Mouse (Mus musculus) embryonic facial prominence, embryonic 10.5 days (tissue): Measurements from ENCODE around the gene Sparcl1. TPM values are rescaled to one million over a fixed set of nuclear protein-coding genes. Genes with fewer than 3 reads are reported as not detected.

Source experiments
- DNase-seq: peaks from one replicate; pipeline ENCODE4 v3.0.0-alpha.2; 2017; ENCODE audit warnings: low spot score
- H3K27ac ChIP-seq: fragments of 300-500 bp; sonication (generic); replicated peaks from 2 replicates; pipeline ENCODE4 v1.5.1; 2016; ENCODE audit warnings: mild to moderate bottlenecking
- H3K27me3 ChIP-seq: fragments of 300-500 bp; sonication (generic); replicated peaks from 2 replicates; pipeline ENCODE4 v1.6.1; 2016; ENCODE audit warnings: low read depth, mild to moderate bottlenecking; ENCODE audit not compliant: poor library complexity, severe bottlenecking
- H3K36me3 ChIP-seq: fragments of 300-500 bp; sonication (generic); replicated peaks from 2 replicates; pipeline ENCODE4 v1.6.1; 2016; ENCODE audit warnings: mild to moderate bottlenecking, moderate library complexity
- H3K4me1 ChIP-seq: fragments of 300-500 bp; sonication (generic); 2 replicates; pipeline ENCODE4 v1.6.1; 2016
- H3K4me3 ChIP-seq: fragments of 300-500 bp; sonication (generic); 2 replicates; pipeline ENCODE4 v1.5.1; 2016; ENCODE audit warnings: mild to moderate bottlenecking, moderate library complexity
- H3K9me3 ChIP-seq: fragments of 300-500 bp; sonication (generic); 2 replicates; pipeline ENCODE4 v1.6.1; 2016; ENCODE audit warnings: mild to moderate bottlenecking
- WGBS: fragments of 180-500 bp; shearing (Covaris S2); methylation state at CpG from one replicate; pipeline ENCODE4 v1.1.7; 2016; 5-methylcytosine and 5-hydroxymethylcytosine counted together
- polyA plus RNA-seq: library from polyadenylated mRNA; unstranded; fragments of >200 nt; fragmentation: Nextera tagmentation; extraction: Ambion mirVana; gene quantifications from 2 replicates; pipeline ENCODE4 v1.2.1, GENCODE M21; 2016

The Sparcl1 gene
- polyA plus RNA-seq, 1 experiment from 2014 or later, result 28.3 TPM

DNA sequence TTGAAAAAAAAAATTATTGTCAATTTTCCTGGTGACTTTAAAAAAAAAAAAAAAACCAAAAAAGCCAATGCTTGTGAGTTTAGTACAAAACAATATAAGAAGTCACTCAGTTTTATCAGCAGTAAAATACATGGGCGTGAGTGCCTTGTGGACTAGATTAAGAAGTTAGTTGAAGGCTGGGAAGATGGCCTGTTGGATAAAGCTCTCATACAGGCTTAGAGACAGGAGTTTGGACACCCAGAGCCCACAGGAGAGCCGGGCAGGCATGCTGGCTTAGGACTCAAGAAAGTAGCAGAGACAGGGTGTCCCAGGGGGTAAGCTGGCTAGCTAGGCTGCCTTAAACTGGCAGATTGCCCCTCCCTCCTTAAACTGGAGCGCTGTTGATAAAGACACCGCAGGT, 58.6 kb downstream of the Sparcl1 start:
- H3K9me3 ChIP-seq, result no peaks in the 10 kb centered on the region
- no peaks in the 10 kb centered on the region for H3K27me3 ChIP-seq
- H3K36me3 ChIP-seq, result peaks cover 64% of the 10 kb centered on the region
- no peak for DNase-seq
- no peaks in the 10 kb centered on the region for H3K4me1 ChIP-seq
- WGBS, result 90% methylated on average over 4 of the region's 4 CpGs
- H3K4me3 ChIP-seq, result no peak overlapping the region
- H3K27ac ChIP-seq, result no peak overlapping the region

DNA sequence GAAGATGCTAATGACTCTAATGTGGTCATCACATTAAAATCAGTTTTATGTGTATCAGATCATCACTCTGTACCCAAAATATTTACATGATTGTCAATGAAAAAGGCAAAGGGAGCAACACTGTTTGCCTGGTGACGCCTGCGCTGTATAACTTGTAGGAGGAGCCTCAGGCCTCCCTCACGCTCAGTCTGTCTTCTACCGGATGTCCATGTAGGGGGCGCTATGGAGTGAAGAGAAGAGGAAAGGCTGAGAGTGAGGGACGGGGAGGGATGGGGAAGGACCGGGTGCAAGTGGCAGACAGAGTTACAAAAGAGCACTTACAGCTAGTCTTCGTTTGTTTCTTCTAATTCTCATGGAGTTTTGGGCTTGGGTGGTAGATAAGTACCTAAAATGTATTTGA, 60.6 kb downstream of the Sparcl1 start:
- DNase-seq, result peak; percentile 41
- no peak overlapping the region for H3K27ac ChIP-seq
- H3K27me3 ChIP-seq, result no peaks in the 10 kb centered on the region
- H3K9me3 ChIP-seq, result no peaks in the 10 kb centered on the region
- H3K36me3 ChIP-seq, result peaks cover 45% of the 10 kb centered on the region
- peaks cover 5% of the 10 kb centered on the region for H3K4me1 ChIP-seq
- 58% methylated on average over 8 of the region's 8 CpGs for WGBS
- H3K4me3 ChIP-seq, result no peak overlapping the region

DNA sequence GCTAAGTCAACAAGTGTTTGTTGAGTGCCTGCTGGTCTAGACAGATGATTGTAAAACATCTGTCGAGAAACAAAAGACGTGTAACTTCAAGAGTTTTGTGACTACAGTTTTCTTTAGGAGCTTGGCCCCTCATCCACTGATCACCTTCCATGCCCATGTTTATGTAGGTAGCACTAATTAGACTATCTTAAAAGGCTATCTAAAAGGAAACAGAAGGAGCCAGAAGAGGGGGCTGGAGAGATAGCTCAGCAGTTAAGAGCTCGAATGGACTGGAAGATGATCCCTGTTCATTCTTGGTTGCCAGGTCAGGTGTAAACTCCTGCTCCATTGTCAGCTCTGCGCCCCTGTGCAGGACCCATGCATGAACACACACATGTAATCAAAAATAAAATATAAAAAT, 65.4 kb downstream of the Sparcl1 start:
- Histone ChIP-seq H3K9me3 (no peaks in the 10 kb centered on the region), H3K36me3 (peaks cover 29% of the 10 kb centered on the region), H3K4me1 (peaks cover 19% of the 10 kb centered on the region), H3K4me3 (peak overlapping the region; percentile 82), H3K27ac (0 out of 2 replicates have a peak overlapping the region, but pooled peaks have one; percentile 7), H3K27me3 (no peaks in the 10 kb centered on the region)
- DNase-seq, result no peak
- 49% methylated on average over 4 of the region's 4 CpGs for WGBS

DNA sequence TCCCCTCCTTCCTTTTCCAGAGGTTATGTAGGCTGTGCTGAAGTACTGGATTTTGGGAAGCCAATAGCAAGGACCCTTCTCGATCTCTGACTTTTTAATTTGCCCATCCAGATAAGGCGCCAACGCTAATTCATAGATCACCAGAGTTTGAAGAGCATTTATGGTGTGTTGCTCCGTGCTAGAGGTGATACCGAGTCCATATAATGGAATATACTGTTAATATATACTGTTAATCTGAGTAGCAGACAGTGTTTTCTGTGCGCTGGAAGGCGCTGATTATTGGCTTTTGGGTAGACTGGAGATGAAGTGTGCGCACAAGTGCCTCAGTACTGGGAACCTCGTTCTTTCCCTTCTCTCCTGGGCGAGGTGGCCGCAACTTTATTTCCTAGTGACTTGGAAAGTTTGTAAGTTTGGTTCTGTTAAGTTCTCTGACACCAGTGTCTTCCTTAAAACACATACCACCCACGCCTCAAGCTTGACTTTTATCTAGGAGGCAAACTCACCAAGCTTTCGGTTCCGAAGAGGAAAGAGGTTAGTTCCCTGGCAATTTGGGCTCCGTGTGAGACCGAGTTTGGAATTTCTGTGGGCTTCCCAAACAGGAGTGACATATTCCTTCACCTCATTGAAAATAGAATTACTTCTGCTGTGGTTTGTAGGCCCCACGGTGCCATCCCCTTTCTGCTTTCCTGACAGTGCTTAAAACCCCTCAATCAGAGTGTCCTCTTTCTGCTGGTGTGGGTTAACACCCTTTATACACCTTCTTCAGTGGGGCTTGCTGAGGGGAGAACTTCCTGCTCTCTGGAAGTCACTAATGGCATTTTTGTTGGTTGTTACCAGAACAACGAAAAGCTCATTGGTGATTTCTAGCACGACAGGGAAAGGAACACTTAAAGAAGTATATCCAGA, 66.1 kb downstream of the Sparcl1 start:
- H3K27ac ChIP-seq, result peak overlapping the region; percentile 93
- peaks cover 23% of the 10 kb centered on the region for H3K36me3 ChIP-seq
- peak; percentile 18 for DNase-seq
- no peaks in the 10 kb centered on the region for H3K9me3 ChIP-seq
- H3K4me3 ChIP-seq, result peak overlapping the region; percentile 82
- 9% methylated on average over 19 of the region's 19 CpGs for WGBS
- H3K27me3 ChIP-seq, result no peaks in the 10 kb centered on the region
- peaks cover 19% of the 10 kb centered on the region for H3K4me1 ChIP-seq

DNA sequence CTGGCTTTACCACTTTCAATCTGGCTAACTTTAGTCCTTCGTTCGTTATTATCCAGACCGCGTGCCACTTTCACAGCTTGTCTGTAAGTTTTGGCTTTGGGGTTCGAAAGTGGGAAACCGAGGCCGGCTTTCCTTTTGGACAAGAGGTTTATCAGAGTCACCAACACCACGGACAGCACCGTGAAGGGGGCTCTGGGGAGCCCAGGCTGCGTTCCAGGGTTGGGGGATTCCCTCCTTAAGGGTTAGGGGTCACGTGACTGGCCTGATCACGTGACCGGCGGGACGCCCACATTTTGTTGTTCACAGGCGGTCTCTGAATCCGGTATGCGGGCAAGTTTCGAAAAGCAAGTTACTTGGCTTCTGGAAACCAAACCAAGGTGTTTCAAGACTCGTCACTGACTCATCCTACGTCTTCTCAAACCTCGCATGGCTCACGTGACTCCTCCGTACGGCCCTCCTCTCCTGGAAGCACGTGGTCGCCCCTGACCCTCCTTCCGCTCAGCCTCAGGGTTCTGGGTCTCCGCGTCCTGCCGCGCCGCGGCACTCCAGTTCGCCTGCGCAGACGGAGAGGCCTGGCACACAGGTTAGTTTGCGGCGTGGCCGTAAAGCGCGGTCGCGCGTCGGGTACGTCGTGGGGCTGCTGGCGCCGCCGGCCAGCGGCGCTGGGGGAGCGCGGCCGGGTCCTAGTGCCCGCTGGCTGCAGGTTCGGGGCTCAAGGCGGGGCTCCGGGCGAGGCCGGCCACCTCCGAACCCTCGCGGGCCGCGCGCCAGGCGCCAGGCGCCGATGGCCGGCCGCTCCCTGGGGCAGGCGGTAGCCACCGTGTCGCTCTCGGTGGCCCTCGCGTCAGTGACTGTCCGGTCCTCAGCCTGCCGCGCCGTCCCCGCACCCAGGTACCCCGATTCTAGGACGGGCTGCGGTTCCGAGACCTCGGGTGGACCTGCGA, 67.0 kb downstream of the Sparcl1 start, which contains the start of gene Nudt9:
Nudt9 (plus strand) TSS at position 51 of the 944 bp plus-strand sequence.
- Histone ChIP-seq H3K4me1 (peaks cover 19% of the 10 kb centered on the region), H3K36me3 (peaks cover 14% of the 10 kb centered on the region), H3K27ac (peak within 1 kb of the TSS; percentile 93), H3K27me3 (no peaks in the 10 kb centered on the region), H3K9me3 (no peaks in the 10 kb centered on the region), H3K4me3 (peak within 1 kb of the TSS; percentile 82)
- DNase-seq, result peak; percentile 99
- WGBS, result 5% methylated on average over 90 of the region's 90 CpGs

DNA sequence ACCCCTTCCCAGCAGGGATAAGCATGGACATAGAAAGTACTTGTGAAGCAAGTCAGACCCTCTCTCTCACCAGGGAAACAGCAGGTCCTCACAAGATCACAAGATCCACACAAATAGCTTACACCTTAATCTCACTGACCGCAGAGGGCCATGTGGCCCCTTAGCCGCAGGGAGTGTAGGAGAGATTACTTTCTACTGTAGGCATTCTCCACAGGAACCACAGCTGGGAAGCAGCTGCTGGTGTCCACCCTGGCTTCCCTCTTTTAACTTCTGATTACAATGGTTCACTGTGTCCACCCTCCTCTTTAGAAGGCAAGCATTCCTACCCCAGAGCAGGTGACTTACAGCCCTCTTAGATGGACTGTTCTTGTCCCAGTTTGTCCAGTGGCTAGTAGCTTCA, 69.8 kb downstream of the Sparcl1 start:
- no peak overlapping the region for H3K27ac ChIP-seq
- WGBS, result 65% methylated on average over 2 of the region's 2 CpGs
- no peaks in the 10 kb centered on the region for H3K36me3 ChIP-seq
- H3K27me3 ChIP-seq, result no peaks in the 10 kb centered on the region
- DNase-seq, result no peak
- no peak overlapping the region for H3K4me3 ChIP-seq
- H3K4me1 ChIP-seq, result peaks cover 19% of the 10 kb centered on the region
- no peaks in the 10 kb centered on the region for H3K9me3 ChIP-seq

DNA sequence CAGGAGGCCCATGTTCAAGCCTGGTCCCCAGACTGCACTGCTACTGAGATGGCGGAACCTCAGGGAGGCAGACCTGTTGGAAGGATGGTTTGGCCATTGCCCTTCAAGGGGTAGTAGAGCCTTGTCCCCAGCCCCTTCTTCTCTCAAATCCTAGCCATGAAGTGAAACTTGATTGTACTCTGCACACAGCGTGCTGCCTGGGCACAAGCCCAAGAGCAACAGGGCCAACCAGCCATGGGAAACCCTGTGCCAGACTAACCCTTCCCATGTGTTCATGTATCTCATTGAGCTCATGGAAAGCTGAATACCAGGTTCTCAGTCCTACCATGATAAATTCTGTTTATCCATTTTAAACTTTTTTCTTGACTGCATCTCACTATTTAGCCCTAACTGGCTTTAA, 70.6 kb downstream of the Sparcl1 start:
- DNase-seq, result no peak
- Histone ChIP-seq H3K27me3 (no peaks in the 10 kb centered on the region), H3K4me1 (peaks cover 13% of the 10 kb centered on the region), H3K27ac (no peak overlapping the region), H3K9me3 (no peaks in the 10 kb centered on the region), H3K36me3 (no peaks in the 10 kb centered on the region), H3K4me3 (no peak overlapping the region)
- 92% methylated on average over 2 of the region's 2 CpGs for WGBS

DNA sequence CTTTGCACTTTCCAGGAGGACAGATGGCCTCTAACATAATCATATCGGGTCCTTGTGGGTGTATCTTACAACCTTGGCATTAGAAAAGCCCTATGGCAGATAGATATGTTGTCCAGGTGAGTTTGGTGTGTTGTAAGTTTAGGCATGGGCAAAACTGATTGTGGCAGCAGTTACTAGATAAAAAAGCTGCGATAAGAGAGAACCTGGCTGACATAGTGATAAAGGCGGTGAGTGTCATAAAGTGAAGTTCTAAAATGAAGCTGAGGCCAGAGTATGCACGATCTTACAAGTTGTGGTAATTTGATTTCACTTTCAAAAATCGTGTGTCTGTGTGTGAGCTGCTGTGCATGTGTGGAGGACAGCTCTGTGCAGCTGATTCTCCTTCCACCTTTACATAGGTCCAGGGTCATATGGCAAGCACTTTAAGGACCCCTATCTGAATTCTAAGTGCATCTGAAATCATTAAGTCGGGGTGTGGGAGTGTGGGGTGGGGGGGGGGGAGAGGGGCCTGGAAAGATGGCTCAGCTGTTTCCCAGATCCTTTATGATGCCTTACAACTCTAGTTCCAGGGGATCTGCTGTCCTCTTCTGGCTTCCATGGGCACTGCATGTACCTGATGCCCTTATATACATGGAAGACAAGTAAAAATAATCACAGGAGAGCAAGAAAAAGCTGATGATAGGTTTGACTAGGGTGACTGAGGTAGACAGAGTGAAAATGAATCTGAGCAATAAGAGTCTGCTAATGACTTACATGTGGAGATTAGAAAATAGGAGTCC, 74.2 kb downstream of the Sparcl1 start:
- Histone ChIP-seq H3K4me3 (no peak overlapping the region), H3K9me3 (no peaks in the 10 kb centered on the region), H3K4me1 (no peaks in the 10 kb centered on the region), H3K27ac (no peak overlapping the region), H3K27me3 (no peaks in the 10 kb centered on the region), H3K36me3 (no peaks in the 10 kb centered on the region)
- WGBS, result 73% methylated on average over 6 of the region's 6 CpGs
- peak; percentile 37 for DNase-seq

DNA sequence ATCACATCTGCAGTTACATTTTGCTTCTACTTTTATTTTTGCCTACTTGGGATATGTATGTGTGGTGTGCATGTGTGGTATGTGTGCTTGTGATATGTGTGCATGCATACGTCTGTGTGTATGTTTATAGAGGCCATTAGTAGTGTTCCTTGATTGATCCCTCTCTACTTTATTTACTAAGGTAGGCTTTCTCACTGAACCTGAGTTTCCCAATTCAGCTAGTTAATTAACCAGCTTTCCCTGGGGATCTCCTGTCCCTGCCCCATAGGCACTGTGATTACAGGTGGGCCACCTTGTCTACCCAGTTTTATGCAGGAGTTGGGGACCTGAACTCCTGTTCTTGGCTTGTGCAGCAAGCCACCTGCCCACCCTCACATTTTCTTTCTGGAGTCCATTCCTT, 76.8 kb downstream of the Sparcl1 start:
- 93% methylated on average over 1 of the region's 1 CpGs for WGBS
- Histone ChIP-seq H3K9me3 (no peaks in the 10 kb centered on the region), H3K4me1 (no peaks in the 10 kb centered on the region), H3K36me3 (no peaks in the 10 kb centered on the region), H3K27me3 (no peaks in the 10 kb centered on the region), H3K27ac (no peak overlapping the region), H3K4me3 (no peak overlapping the region)
- DNase-seq, result no peak

DNA sequence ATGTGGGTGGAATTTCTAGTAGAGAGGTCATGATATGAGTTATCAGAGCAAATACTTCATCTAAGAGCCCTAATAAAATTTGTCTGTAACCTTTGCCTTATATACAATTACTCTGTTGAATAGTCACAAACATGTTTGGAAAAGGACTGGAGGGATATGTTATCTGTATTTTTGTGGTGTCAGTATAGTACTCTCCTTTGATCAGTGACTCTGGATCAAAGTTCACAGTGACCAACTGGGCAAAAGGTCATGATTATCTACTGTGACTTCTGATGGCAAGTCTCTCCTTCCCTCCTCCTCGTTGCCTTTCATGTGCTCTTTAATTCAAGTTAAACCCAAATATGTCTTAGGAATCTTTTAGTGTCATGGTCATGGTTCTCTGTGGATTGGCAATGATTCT, 77.7 kb downstream of the Sparcl1 start:
- no peaks in the 10 kb centered on the region for H3K36me3 ChIP-seq
- no peaks in the 10 kb centered on the region for H3K9me3 ChIP-seq
- H3K27ac ChIP-seq, result no peak overlapping the region
- H3K27me3 ChIP-seq, result no peaks in the 10 kb centered on the region
- no peaks in the 10 kb centered on the region for H3K4me1 ChIP-seq
- DNase-seq, result no peak
- no peak overlapping the region for H3K4me3 ChIP-seq
- 67% methylated on average over 1 of the region's 1 CpGs for WGBS

DNA sequence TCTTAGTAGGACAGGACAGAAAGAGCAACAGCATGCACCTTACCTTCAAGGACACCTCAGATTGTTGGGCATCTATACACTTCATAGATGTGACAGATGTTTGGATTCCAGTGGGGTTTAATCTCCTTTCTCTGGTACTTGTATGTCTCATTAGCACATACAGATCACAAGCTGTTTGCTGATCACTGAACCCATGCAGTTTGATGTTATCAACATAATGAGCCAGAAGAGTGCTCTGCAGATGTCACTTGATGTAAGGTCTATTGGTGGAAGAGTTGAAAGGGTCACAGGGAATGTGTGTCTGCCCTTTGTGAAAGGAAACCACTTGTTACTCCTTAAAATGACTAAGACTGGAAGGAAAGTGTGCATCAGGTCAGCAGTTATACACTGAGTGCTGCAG, 78.5 kb downstream of the Sparcl1 start:
- Histone ChIP-seq H3K4me3 (no peak overlapping the region), H3K36me3 (no peaks in the 10 kb centered on the region), H3K27me3 (no peaks in the 10 kb centered on the region), H3K4me1 (0 out of 2 replicates have a peak, but pooled peaks cover 3% of the 10 kb centered on the region), H3K9me3 (no peaks in the 10 kb centered on the region), H3K27ac (no peak overlapping the region)
- no peak for DNase-seq
